Mouse (Mus musculus) erythroblast, adult 5-6 weeks (primary cell): Measurements from ENCODE around the gene Acoxl. TPM values are rescaled to one million over a fixed set of nuclear protein-coding genes. Genes with fewer than 3 reads are reported as not detected.
"Not testable (repeated sequence)": the region's sequence is repeated elsewhere in the genome, so short reads cannot be mapped to it uniquely, and the experiment has no call there.

Experiments
- ATAC-seq: replicated peaks from 2 replicates; pipeline ENCODE4 v1.8.0; 2016; ENCODE audit warnings: moderate number of reproducible peaks, mild to moderate bottlenecking, moderate TSS enrichment, inconsistent platforms; ENCODE audit not compliant: poor library complexity, low FRiP score, severe bottlenecking
- total RNA-seq, 2 experiments: library from RNA; stranded (forward) in 1 of 2; stranded (reverse) in 1 of 2; fragments of 150-400 nt in 1 of 2; fragments of 200-764, 138-1000 nt in 1 of 2; gene quantifications; 2 replicates each; pipeline versions ENCODE4 v1.2.3 to v1.2.4; 2015 to 2017; ENCODE audit warnings: low replicate concordance in 2 of 2

Gene Acoxl
- total RNA-seq, 2 experiments from 2014 or later, result not detected

DNA sequence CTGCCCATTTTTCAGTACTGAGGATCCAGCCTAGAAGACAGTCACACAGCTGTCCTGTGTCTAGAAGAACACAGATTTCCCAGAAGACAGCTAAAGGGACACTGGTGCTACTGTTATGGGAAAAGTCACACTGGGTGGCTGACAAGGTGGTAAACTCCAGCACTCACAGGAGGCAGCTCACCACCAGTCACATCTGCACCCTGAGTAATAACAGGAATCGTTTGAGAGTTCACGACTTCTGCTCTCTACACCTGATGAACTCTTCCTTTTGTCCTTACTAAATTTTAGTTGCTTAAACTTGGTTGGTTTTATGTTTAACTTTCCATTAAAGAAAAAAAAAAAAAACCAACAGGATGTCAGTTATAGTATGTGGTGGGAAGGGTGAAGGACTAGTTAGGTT lies 255.9 kb downstream of the Acoxl start:
- no peak for ATAC-seq

DNA sequence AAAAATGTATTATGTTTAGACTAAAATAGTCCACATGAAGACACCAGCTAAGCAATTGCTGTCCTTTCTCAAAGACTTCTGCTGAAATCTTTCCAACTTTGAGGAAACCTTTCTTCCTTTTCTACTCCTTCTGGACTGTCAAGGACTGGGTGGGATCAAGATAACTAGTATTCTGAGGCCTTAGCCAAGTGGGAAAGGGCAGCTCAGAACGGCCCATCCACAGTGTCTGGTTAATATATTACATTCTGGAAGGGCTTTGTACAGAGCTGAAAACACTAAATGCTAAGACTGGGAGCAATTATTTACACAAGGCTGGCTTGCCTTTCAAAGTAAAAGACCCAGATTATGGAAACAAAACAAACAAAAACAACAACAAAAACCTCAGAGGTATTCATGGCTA lies 256.6 kb downstream of the Acoxl start:
- no peak for ATAC-seq

DNA sequence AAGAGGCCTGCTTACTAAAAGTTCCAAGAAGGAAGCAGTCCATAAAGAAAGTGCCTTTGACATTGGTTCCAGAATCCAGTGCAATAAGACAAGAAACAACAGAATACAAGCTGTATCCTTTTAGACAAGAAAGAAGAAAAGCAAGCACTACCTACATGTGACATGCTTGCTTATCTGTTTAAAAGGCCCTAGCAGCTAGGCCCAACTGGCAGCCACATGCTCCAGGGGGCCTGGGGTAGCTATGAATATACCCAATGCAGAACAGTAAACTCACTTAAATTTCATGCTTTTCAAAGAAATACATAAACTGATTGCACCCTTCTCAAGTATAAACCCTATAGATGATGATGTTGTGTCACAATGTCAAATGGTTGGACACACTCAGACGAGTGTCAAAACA lies 257.4 kb downstream of the Acoxl start:
- no peak for ATAC-seq

DNA sequence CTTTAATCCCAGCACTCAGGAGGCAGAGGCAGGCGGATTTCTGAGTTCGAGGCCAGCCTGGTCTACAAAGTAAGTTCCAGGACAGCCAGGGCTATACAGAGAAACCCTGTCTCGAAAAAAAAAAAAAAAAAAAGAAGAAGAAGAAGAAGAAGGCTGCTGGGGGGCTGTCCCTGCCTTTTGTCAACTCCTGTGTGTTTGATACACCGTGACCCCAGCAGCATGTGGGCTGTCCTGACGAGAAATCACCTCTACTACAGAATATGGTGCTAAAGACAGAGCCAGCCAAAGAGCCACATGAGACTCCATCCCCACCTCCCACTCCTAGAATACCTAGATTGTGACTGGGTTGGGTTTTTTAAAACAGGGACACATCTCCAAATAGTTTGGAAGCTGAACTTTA lies 259.4 kb downstream of the Acoxl start:
- not testable (repeated sequence) for ATAC-seq

DNA sequence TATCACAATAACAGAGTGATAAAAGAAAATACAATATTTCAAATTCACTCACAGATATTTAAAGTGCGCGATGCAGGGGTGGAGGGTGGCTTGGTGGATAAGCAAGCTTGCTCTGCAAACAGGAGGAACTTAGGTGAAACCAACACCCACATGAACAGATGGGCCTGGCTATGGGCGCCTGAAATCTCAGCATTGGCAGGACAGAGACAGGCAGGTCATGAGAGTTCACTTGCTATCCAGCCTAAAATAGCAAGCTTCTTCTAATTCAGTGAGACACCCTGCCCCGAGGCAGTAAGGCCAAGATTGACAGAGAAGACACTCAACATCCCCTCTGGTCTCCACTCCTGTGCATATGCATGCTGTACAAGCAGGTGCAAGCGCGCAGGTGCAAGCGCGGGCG lies 263.4 kb downstream of the Acoxl start:
- no peak for ATAC-seq

DNA sequence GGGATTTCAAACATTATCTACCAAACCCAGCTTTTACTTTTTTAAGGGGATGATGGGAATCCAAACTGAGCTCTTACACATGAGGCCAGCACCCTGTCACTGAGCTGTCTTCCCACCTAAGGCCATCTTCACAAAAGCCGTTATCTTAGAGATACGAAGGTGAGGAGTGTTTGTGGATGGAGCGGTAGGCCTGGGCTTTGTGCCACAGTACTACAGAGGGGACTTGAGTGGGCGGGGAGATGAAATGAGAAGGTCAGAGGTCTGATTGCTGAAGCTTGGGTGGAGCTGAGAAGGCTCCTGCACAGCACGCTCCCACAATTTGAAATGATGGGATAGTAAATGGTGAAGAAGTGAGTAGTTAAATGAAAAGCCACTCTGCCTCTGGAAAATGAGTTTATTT lies 266.1 kb downstream of the Acoxl start:
- ATAC-seq, result no peak

DNA sequence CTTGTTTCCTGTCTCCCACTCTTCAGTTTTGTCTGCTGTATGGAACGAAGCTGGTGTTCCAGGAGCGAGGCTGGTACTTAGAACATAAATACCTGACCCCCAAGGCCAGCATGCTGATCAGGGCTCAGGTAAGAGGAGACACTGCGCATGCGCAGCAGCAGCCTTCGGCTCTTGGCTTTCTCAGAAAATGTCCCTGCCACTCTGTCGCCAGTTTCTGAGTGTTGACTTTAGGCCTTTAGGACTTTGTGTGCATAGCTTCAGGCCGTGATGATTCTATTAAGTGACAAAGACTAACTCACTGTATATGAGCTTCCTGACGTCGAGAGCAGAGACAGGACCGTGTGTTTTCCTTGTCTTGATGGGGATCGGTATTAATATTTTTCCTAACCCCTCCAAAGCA lies 267.0 kb downstream of the Acoxl start:
- no peak for ATAC-seq

DNA sequence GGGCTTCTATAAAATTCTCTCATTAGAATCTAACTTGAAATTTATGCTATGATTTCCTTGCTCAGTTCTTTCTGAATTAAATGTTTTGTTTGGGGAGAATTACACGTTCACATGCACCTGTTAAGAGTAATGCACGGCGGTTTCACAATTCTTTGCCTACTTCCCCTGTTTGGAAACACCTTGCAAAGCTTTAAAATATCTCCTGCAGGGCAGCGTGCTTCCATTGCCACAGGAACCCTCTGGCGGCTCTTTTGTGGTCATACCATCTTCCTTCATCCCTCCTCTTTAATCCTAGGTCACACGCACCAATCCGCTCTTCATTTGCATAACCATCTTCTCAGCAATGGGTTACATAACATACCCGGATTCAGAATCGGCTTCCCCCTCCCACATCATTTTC lies 272.9 kb downstream of the Acoxl start:
- ATAC-seq, result no peak

DNA sequence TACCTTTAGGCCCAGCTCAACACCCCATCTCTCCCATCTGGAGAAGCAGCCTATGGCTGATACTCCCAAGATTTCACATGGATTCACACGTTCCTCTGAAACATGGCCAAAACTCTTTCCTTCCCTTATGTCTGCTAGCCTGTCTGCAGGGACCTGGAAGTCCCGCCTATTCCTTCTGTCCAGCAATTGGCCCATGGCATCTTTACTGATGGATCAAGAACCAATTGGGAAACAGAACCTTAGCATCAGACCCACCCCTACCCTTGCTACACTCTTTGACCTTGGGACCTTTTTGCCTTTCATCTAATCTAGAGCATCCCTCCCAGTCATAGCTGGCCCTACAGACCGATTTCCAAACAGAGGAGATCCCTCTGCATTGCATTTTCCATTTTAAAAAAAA lies 275.9 kb downstream of the Acoxl start:
- ATAC-seq, result no peak

DNA sequence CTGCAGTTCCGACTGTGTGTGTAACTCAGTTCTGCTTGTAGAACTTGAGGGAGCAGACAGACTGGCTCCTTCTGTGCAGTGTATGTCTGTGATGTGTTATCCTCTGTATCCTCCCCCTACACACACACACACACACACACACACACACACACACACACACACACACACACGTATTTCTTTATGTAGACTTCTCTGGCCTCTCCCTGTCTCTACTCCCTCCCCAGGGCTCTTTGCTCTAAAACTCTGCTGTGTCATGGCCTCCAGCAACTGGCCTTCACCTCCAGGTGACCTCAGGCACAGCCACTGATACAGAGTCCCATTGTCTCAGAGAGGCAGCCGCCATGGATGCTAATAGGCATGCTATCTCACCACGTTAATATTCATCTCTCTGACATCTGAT lies 276.9 kb downstream of the Acoxl start:
- no peak for ATAC-seq

DNA sequence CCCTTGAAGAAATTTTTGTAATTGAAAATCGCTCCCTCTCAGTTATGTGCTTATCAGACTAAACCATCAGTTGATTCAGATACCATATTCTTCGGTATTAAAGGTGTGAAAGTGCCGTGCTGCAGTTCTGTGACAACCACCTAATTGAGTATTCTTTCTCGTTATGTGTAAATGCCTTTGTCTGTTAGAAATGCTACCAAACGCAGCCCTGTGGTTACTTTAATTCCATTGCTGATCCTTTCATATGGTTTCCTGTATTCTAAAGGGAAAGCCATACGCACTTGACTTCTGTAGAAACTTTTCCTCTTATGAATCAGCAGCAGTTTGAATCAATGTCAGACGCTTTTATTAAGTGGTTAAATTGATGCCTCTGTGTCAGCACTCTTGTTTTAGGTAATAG lies 278.9 kb downstream of the Acoxl start:
- no peak for ATAC-seq

DNA sequence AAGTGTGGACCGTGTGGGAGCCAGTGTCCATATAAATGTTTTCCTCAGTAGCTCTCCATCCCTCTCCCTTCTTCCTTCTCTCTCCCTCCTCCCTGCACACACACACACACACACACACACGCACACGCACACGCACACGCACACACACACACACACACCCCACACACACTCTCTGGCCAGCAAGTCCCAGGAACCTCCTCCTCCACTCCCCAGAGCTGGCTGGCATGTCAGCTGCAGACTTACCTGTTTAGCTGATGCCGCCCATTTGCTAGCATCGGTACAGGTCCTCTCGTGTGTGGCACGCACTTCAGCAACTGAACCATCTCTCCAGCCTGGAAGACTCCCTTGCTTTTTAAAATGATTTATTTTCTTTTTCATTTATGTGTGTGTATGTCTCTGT lies 280.3 kb downstream of the Acoxl start:
- no peak for ATAC-seq

DNA sequence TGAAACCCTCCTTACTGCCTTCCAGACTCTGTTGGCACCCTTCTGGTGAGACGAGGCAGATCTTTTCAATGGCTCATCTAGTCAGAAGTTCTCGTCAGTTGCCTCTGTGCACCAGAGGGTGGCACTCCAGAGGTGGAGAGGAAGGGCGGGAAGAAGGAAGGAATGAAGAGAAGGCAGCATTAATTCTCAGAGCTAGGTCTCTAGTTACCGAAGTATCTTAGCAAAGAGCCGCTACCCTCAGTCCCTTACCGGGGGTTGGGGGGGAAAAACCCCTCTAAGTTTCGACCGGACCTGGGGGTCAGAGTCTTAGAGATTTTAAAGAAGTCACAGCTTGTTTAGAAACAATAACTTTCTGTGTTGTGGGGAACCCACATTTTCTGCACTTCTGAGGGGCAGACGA lies 283.8 kb downstream of the Acoxl start:
- ATAC-seq, result no peak

DNA sequence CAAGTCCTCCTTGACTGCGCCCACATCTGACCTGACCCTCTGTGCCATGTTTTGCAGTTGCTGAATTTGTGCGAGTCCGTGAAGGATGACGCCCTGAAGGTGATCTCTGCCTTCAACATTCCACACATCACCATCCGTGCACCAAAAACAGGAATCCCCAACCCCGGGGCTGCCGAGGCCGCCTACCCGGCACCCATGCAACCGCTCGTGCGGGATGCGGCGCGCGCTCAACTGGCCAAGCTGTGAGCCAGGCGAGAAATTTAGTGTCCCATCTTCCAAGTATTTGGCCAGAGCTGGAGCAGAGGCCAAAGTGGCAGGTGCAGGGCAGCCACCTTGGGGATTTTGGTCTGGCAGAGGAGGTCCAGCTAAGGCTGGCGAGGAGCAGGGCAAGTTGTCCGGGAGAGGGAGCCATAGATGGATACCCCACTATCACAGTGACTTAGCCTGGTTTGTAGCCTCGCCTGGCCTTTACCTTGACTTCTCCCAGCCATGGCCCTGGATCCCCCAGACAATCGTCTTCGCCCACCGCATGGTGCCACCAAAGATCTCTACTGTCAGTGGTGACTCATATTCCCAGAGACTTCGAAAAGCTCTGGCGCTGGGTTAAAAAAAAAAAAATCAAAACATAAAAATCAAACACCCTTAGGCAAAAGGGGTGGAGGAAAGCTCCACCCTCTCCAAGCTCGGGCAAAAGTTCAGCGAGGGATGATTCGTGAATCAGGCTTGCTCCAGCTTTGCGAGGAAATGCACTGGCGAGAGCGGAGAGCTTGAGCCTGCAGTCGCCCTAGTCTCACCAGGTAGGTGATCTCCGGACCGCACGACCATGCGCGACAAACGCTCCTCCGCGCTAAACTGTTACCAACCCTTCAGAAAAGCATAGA lies 284.5 kb downstream of the Acoxl start:
- ATAC-seq, result no peak

DNA sequence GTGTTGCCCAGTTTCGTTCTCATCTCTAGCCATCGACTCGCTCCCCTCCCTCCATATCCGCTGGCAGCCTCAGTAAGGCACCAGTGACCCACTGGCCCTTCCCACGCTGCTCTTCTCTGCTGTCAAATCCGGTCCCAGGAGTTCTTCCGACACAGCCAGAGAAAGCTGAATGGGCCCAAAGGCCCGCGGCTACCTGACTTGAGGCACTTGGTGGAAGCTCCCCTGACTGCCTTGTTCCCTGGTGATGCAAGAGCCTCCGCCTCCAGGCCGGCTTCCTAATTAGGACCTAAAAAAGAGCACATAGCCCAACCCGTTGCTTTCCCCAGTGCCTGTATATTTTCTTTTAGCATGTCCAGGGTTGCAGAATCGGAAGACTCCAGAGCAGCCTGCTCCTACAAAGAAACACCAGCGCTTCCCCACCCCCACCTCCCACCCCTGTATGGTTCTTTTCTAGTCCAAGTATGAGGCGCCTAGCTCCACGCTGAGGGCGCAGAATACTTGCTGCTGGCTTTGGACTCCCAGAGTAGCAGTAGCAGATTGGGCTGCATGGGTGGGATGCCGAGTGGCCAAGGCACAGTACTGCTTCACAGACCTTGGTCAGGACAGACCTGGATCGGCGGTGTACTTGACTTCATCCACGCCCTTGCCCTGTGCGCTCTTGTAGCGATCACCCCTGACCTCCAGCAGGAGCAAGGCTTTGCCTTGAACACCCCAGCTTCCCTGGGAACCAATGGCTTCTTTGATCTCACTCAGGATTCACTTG lies 285.4 kb downstream of the Acoxl start:
- ATAC-seq, result no peak

DNA sequence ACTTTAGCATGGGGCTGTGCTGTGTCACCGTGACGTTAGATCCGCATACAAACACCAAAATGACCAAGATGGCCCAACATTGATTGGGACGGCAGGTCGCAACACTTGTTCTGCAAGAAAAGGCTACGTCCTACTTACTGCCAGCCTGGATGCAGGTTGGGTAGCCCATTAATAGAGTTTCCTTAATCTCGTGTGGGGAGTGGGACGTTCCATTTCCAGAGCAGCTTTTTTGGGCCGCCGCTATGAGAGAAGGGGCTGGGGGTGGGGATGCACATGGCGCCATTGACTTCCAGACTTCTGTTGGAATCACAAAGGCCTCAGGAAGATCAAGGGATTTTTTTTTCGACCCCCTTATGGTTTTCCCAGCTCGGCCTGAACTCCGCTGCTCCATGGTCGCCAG lies 286.0 kb downstream of the Acoxl start:
- ATAC-seq, result no peak

DNA sequence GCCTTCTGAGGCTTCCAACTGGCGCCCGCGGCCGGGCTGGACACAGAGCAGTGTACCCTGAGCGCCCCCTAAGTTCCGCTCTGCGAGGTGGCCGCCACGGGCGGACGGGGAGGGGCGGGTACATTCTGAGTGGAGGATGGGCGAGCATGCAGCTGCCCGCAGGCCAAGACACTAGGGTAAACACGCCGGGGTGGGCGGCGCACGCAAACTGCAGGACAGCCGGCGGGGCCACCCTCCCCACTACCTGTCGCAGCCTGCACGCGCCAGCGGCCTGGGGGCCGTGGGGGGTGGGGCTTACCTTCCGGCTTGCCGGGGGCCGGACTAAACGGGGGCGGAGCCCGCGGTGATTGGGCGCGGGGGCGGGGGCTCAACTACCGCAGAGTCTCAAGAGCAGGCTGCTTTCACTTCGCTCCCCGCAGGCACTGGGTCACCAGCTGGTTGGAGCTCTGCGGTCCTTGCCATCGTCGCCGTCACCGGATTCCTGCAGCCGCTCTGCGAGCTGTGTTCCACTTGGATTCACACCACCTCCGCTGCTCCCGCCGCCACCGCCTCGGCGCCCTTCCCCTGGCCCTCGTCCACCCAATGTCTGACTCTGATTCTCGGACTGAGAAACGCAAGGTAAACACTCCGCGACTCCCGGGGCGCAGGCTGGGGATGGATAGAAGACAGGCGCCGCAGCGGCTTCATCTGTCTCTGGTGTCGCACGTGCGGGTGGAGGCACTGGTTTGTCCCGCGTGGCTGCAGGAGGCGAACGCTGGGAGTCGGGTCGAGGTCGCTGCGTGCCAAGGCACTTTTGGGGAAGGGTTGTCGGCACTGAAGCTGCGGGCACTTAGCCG lies 287.2 kb downstream of the Acoxl start, which contains the start of gene Bcl2l11:
Gene Bcl2l11 (plus strand): TSS at position 404 of the 836 bp plus-strand sequence.
- ATAC-seq, result peak; percentile 79

DNA sequence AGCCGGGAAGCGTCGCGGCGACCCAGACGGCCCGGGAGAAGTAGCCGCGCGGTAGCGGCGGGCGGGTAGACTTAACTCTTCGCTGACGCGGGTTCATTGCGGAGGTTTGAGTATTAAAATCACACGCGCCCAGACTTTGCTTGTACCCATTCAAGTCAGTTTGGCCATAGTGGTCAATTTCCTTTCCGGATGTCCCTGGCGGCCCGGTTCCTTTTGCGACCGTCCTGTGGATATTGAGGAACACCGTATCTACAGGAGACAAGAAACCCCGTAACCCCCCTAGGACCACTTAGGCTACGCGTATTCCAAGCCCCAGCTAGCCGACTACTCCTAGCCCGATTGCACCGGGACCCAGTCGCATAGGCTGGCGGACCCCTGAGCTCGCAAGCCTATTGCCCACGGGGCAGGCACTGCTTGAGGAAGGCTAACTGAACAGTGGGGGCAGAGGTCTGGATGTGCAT lies 287.9 kb downstream of the Acoxl start:
- no peak for ATAC-seq

DNA sequence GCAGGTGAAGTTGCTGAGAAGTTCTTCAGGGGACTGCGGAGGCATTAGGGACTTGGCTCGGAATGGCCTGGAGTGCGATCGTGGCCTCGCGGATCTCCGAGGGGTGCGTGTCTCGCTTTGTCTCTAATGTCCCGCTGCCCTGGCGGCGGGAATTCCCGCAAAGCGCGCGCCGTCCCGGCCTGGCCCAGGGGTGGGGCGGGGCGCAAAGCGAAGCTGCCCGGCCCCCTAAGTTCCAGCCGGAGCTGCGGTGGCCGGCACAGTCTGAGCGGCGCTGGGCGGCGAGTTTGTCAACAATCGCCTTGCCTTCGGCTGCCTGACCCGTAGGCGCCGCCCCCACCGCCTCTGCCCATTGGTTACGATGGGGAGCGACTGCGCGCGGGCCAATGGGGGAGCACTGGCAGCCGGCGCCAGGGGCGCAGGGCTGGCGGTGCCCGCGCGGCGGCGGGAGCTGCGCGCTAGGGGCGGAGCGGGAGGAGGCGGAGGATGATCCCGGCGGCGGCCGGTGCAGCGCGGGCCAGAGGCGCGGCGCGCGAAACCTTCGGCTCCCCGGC lies 288.5 kb downstream of the Acoxl start:
- peak; percentile 89 for ATAC-seq
